In the genomic region with DNA sequence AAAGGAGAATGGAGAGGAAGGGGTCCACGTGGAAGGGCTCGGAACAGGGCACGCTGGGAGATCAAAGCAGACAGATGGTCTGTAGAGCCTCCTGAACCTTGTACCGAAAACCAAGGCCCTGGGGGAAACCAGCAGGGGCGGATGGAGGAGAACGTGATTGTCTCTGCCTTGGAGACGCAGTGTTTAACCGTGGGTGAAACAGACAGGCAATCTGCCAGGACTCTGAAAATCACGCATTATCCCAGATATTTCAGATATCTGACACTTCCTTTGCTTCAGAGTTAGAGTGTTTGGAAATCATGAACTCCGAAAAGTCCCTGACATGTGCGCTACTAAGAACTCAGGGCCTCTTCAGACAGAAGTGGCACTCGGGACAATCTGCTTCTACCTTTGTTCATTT, we compare ENCODE assay signal across 19 mouse cellular contexts.
"Had no signal": no experiment of that assay in that cellular context is flagged by ENCODE, and none has a peak within 500 bp of the region (broad histone marks: within the 10 kb centered on the region; RNA-seq: fewer than 3 reads in every experiment).

No protein-coding gene starts in this region.

- DNase-seq: lung, adult 18-20 months; lung, postnatal 14 days; midbrain, embryonic 14.5 days; retina, postnatal 1 day; right cerebral cortex, adult 18-20 months; right cerebral cortex, postnatal 25 days; right cerebral cortex, postnatal 4 days; spleen, adult 18-20 months; thymus, adult 18-20 months; thymus, postnatal 14 days; thymus, postnatal 36 days had no signal

- H3K9ac ChIP-seq: liver, embryonic 12.5 days; liver, embryonic 14.5 days; lung, embryonic 15.5 days; neural tube, embryonic 13.5 days; neural tube, embryonic 15.5 days had no signal

- H3K27me3 ChIP-seq: liver, embryonic 12.5 days; lung, embryonic 15.5 days; neural tube, embryonic 13.5 days; neural tube, embryonic 15.5 days had no signal

- H3K9me3 ChIP-seq: liver, embryonic 12.5 days; lung, embryonic 15.5 days; midbrain, embryonic 10.5 days; neural tube, embryonic 13.5 days; neural tube, embryonic 15.5 days had no signal

- H3K27ac ChIP-seq: liver, embryonic 12.5 days; liver, embryonic 14.5 days; lung, embryonic 15.5 days; midbrain, embryonic 10.5 days; neural tube, embryonic 13.5 days; neural tube, embryonic 15.5 days had no signal

- H3K36me3 ChIP-seq: liver, embryonic 12.5 days; lung, embryonic 15.5 days; midbrain, embryonic 10.5 days; neural tube, embryonic 13.5 days; neural tube, embryonic 15.5 days had no signal

- H3K4me1 ChIP-seq: liver, embryonic 12.5 days; neural tube, embryonic 13.5 days; neural tube, embryonic 15.5 days had no signal

- H3K4me3 ChIP-seq: liver, embryonic 12.5 days; lung, embryonic 15.5 days; midbrain, embryonic 10.5 days; myocyte; neural tube, embryonic 13.5 days; neural tube, embryonic 15.5 days had no signal

- ATAC-seq: liver, embryonic 12.5 days; midbrain, embryonic 16.5 days had no signal

- H3K4me2 ChIP-seq: liver, embryonic 12.5 days; lung, embryonic 15.5 days; neural tube, embryonic 13.5 days; neural tube, embryonic 15.5 days had no signal
